Mouse (Mus musculus): ENCODE data around the gene Adamts17. TPM values are rescaled to one million over a fixed set of nuclear protein-coding genes. Genes with fewer than 3 reads are reported as not detected.

The Adamts17 gene
- total and polyA plus RNA-seq, 3 experiments = not detected

GRCm38 (mm10) chr7:67051089-67051718, 211.7 kb downstream of the Adamts17 start:
- in situ Hi-C loops (cut with MboI; ENCODE audit: low pct_ligation_motif_present, low pct_unique_long_range_greater_than_20kb, low sequenced_read_pairs) (loop anchor here (25.0 kb wide), 1 partner anchor 586 kb away; the partner anchor contains the start of genes Lrrc28 and Ttc23), dilution Hi-C loops (cut with MboI; ENCODE audit: extremely low pct_ligation_motif_present, extremely low pct_unique_long_range_greater_than_20kb, low sequenced_read_pairs) (no loop called here)

GRCm38 (mm10) chr7:67054876-67055275, 215.3 kb downstream of the Adamts17 start:
- Histone ChIP-seq H3K79me2 (replicated peaks; ENCODE audit: control insufficient read depth, extremely low read depth, insufficient read depth, poor library complexity, severe bottlenecking) (no peaks in the 10 kb centered on the region), H3K4me2 (ENCODE audit: insufficient read depth, low read depth, poor library complexity, severe bottlenecking) (no peak overlapping the region), H3K4me1 (ENCODE audit: control insufficient read depth in 1 of 2, insufficient read depth in 2 of 2) (peaks cover 0 to 3% of the 10 kb centered on the region in 2 experiments; a peak in 1 of 4 replicates), H3K9ac (ENCODE audit: insufficient read depth, low read depth) (no peak overlapping the region), H3K27ac (ENCODE audit: insufficient read depth, low read depth) (no peak overlapping the region), H3K27me3 (replicated peaks) (peaks cover 42% of the 10 kb centered on the region), H3K36me3 (replicated peaks in 1 of 2; ENCODE audit: control insufficient read depth in 1 of 2, insufficient read depth in 1 of 2, low read length in 1 of 2) (no peaks in the 10 kb centered on the region), H3K9me3 (replicated peaks; ENCODE audit: low read length) (no peaks in the 10 kb centered on the region), H3K4me3 (replicated peaks in 1 of 3; ENCODE audit: low read depth in 2 of 3, low read length in 2 of 3, poor library complexity in 1 of 3) (no peak overlapping the region)
- in situ Hi-C loops (cut with MboI; ENCODE audit: low pct_ligation_motif_present, low pct_unique_long_range_greater_than_20kb, low sequenced_read_pairs) = loop anchor here (25.0 kb wide), 1 partner anchor 582 kb away; the partner anchor contains the start of genes Lrrc28 and Ttc23
- DNase-seq (ENCODE audit: extremely low read depth) = no peak
- TF ChIP-seq UBTF (IDR thresholded peaks at IDR 0.05; ENCODE audit: low read depth, low read length) (no peak), SIN3A (IDR thresholded peaks at IDR 0.05; ENCODE audit: low read length) (no peak)
- dilution Hi-C loops (cut with MboI; ENCODE audit: extremely low pct_ligation_motif_present, extremely low pct_unique_long_range_greater_than_20kb, low sequenced_read_pairs) = no loop called here

More at GRCm38 (mm10) chr7:67051089-67051718, 211.7 kb downstream of the Adamts17 start:
- no peaks in the 10 kb centered on the region for H3K36me3 ChIP-seq (replicated peaks in 1 of 2; ENCODE audit: control insufficient read depth in 1 of 2, insufficient read depth in 1 of 2, low read length in 1 of 2)
- H3K4me1 ChIP-seq (ENCODE audit: control insufficient read depth in 1 of 2, insufficient read depth in 2 of 2) = peaks cover 0 to 3% of the 10 kb centered on the region in 2 experiments; a peak in 1 of 4 replicates
- no peak overlapping the region for H3K9ac ChIP-seq (ENCODE audit: insufficient read depth, low read depth)
- H3K4me3 ChIP-seq (replicated peaks in 1 of 3; ENCODE audit: low read depth in 2 of 3, low read length in 2 of 3, poor library complexity in 1 of 3) = no peak overlapping the region
- peaks cover 51% of the 10 kb centered on the region for H3K27me3 ChIP-seq (replicated peaks)
- DNase-seq (ENCODE audit: extremely low read depth) = no peak
- H3K4me2 ChIP-seq (ENCODE audit: insufficient read depth, low read depth, poor library complexity, severe bottlenecking) = no peak overlapping the region
- no peaks in the 10 kb centered on the region for H3K79me2 ChIP-seq (replicated peaks; ENCODE audit: control insufficient read depth, extremely low read depth, insufficient read depth, poor library complexity, severe bottlenecking)
- no peak overlapping the region for H3K27ac ChIP-seq (ENCODE audit: insufficient read depth, low read depth)
- no peak for TF ChIP-seq MAX (IDR thresholded peaks at IDR 0.05; ENCODE audit: low read length)
- TF ChIP-seq ZMIZ1 (IDR thresholded peaks at IDR 0.05; ENCODE audit: low read depth, low read length) = no peak
- TF ChIP-seq CHD1 (IDR thresholded peaks at IDR 0.05; ENCODE audit: low read depth, low read length) = no peak
- no peak for TF ChIP-seq RCOR1 (conservative IDR thresholded peaks at IDR 0.05; ENCODE audit: low read depth, low read length)
- no peak for TF ChIP-seq NRF1 (IDR thresholded peaks at IDR 0.05; ENCODE audit: low read depth, low read length)
- no peak for TF ChIP-seq JUND (conservative IDR thresholded peaks at IDR 0.05; ENCODE audit: low read depth, low read length)
- H3K9me3 ChIP-seq (replicated peaks; ENCODE audit: low read length) = no peaks in the 10 kb centered on the region

- dilution Hi-C loops (cut with MboI; ENCODE audit: extremely low pct_ligation_motif_present, extremely low pct_unique_long_range_greater_than_20kb, low sequenced_read_pairs) = no loop called here
These were observed 216.0 kb downstream of the Adamts17 start for GRCm38 (mm10) chr7:67055510-67055909.

More at GRCm38 (mm10) chr7:67055510-67055909, 216.0 kb downstream of the Adamts17 start:
- Histone ChIP-seq H3K9me3 (replicated peaks; ENCODE audit: low read length) (no peaks in the 10 kb centered on the region), H3K36me3 (replicated peaks in 1 of 2; ENCODE audit: control insufficient read depth in 1 of 2, insufficient read depth in 1 of 2, low read length in 1 of 2) (no peaks in the 10 kb centered on the region), H3K4me1 (ENCODE audit: control insufficient read depth in 1 of 2, insufficient read depth in 2 of 2) (peaks cover 0 to 3% of the 10 kb centered on the region in 2 experiments; a peak in 1 of 4 replicates), H3K4me3 (replicated peaks in 1 of 3; ENCODE audit: low read depth in 2 of 3, low read length in 2 of 3, poor library complexity in 1 of 3) (no peak overlapping the region), H3K4me2 (ENCODE audit: insufficient read depth, low read depth, poor library complexity, severe bottlenecking) (no peak overlapping the region), H3K9ac (ENCODE audit: insufficient read depth, low read depth) (no peak overlapping the region), H3K27ac (ENCODE audit: insufficient read depth, low read depth) (no peak overlapping the region), H3K79me2 (replicated peaks; ENCODE audit: control insufficient read depth, extremely low read depth, insufficient read depth, poor library complexity, severe bottlenecking) (no peaks in the 10 kb centered on the region), H3K27me3 (replicated peaks) (peaks cover 39% of the 10 kb centered on the region)
- in situ Hi-C loops (cut with MboI; ENCODE audit: low pct_ligation_motif_present, low pct_unique_long_range_greater_than_20kb, low sequenced_read_pairs) = loop anchor here (25.0 kb wide), 1 partner anchor 582 kb away; the partner anchor contains the start of genes Lrrc28 and Ttc23
- TF ChIP-seq POLR2AphosphoS2 (IDR thresholded peaks at IDR 0.05; ENCODE audit: low read depth, low read length) (no peak), ZNF384 (IDR thresholded peaks at IDR 0.05; ENCODE audit: low read depth, low read length) (no peak), MYC (IDR thresholded peaks at IDR 0.05; ENCODE audit: low read depth, low read length) (no peak)
- no peak for DNase-seq (ENCODE audit: extremely low read depth)
